Mouse (Mus musculus): ENCODE results near the gene Rnf114. TPM values are rescaled to one million over a fixed set of nuclear protein-coding genes. Genes with fewer than 3 reads are reported as not detected.
A peak's percentile ranks its signal among the peaks of the same experiment; 100 is the strongest.

Gene Rnf114
- polyA plus RNA-seq, 1 experiment from 2014 or later: 65.3 TPM

DNA sequence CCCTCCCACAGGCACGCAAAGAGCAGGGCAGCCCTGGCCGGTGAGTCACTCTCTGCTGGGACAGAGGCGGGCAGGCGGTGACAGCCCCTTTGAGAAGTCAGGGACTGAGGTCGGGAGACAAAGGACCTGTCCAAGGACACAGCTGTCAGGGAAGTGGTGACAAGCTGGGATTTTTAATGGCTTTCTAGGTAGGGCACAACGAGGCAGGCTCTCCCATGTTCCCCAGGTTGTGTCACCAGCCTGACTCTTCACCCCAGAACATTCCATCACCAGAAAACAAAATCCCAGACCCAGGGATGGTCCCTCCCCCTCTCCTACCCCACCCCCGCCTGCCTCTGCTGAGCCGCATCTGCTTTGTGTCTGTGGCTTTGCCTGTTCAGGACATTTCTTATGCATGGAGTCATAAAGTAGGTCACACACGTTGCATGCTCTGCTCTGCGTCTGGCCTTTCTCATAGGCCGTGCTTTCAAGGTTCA is 60.5 kb downstream of the Rnf114 start:
- no peak overlapping the region for H3K9ac ChIP-seq (ENCODE audit: low read depth, low read length)
- DNase-seq (ENCODE audit: low spot score): peak; percentile 74
- H3K27me3 ChIP-seq (replicated peaks; ENCODE audit: control insufficient read depth, insufficient read depth, low read length): no peaks in the 10 kb centered on the region
- H3K4me2 ChIP-seq (ENCODE audit: low read depth, low read length): no peak overlapping the region
- peak overlapping the region; percentile 61 for H3K27ac ChIP-seq (replicated peaks; ENCODE audit: low read depth, low read length)
- H3K4me1 ChIP-seq (ENCODE audit: control insufficient read depth, insufficient read depth, low read length): 0 out of 2 replicates have a peak, but pooled peaks cover 6% of the 10 kb centered on the region
- ATAC-seq (ENCODE audit: low read depth): peak; percentile 65; the same call in 1 of the 2 replicates
- no peaks in the 10 kb centered on the region for H3K9me3 ChIP-seq (ENCODE audit: control insufficient read depth, low read length)
- H3K4me3 ChIP-seq (ENCODE audit: low read depth, low read length): no peak overlapping the region
- no peaks in the 10 kb centered on the region for H3K36me3 ChIP-seq (ENCODE audit: control insufficient read depth, insufficient read depth, low read length)
- WGBS: 27% methylated on average over 11 of the region's 11 CpGs

DNA sequence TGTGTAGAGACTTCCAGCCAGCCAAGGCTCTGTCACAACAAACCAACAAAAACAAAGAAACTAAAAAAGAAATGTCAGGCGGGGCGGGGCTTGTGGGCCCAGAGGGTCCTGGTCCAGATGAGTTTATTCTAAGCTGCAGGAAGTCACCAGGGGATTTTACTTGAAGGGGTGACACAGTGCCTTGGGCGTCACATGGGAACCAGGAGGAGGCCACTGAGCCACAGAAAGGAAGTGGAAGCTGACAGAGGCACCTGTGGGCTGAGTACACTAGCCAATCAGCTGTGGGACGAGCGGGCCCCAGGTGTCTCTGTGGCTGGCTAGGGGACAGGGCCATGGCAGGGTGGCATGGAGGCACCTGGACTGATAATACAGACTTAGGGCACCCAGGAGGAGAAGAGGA is 63.3 kb downstream of the Rnf114 start:
- DNase-seq (ENCODE audit: low spot score) (no peak), ATAC-seq (ENCODE audit: low read depth) (no peak)
- no peaks in the 10 kb centered on the region for H3K27me3 ChIP-seq (replicated peaks; ENCODE audit: control insufficient read depth, insufficient read depth, low read length)
- no peak overlapping the region for H3K4me3 ChIP-seq (ENCODE audit: low read depth, low read length)
- H3K36me3 ChIP-seq (ENCODE audit: control insufficient read depth, insufficient read depth, low read length): no peaks in the 10 kb centered on the region
- H3K9me3 ChIP-seq (ENCODE audit: control insufficient read depth, low read length): no peaks in the 10 kb centered on the region
- no peak overlapping the region for H3K4me2 ChIP-seq (ENCODE audit: low read depth, low read length)
- H3K9ac ChIP-seq (ENCODE audit: low read depth, low read length): no peak overlapping the region
- H3K27ac ChIP-seq (replicated peaks; ENCODE audit: low read depth, low read length): no peak overlapping the region
- WGBS: 92% methylated on average over 5 of the region's 5 CpGs
- H3K4me1 ChIP-seq (ENCODE audit: control insufficient read depth, insufficient read depth, low read length): peaks cover 19% of the 10 kb centered on the region

DNA sequence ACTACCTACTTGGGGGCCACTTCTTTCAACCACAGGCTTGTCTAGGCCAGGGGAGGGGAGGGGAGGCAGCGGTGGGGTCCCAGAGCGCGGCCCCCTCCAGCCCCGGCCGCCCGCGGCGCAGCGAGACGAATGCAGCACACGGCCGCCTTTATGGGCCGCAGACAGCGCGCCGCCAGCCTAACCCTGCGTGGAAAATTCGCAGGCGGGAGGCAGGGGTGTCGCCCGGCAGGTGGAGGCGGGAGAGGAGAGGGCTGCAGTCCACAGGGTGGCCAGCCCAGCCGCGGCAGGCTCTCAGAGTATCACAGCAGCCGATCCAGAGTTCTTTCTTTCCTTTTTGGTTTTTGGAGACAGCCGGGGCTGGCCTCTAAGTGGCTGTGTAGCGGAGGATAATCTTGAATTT is 67.0 kb downstream of the Rnf114 start:
- peak overlapping the region; percentile 21 for H3K4me3 ChIP-seq (ENCODE audit: low read depth, low read length)
- H3K9me3 ChIP-seq (ENCODE audit: control insufficient read depth, low read length): no peaks in the 10 kb centered on the region
- H3K27ac ChIP-seq (replicated peaks; ENCODE audit: low read depth, low read length): peak overlapping the region; percentile 84
- peak overlapping the region; percentile 53 for H3K9ac ChIP-seq (ENCODE audit: low read depth, low read length)
- no peaks in the 10 kb centered on the region for H3K27me3 ChIP-seq (replicated peaks; ENCODE audit: control insufficient read depth, insufficient read depth, low read length)
- ATAC-seq (ENCODE audit: low read depth) (peak; percentile 77), DNase-seq (ENCODE audit: low spot score) (peak; percentile 71)
- peak overlapping the region; percentile 49 for H3K4me2 ChIP-seq (ENCODE audit: low read depth, low read length)
- H3K4me1 ChIP-seq (ENCODE audit: control insufficient read depth, insufficient read depth, low read length): peaks cover 42% of the 10 kb centered on the region
- no peaks in the 10 kb centered on the region for H3K36me3 ChIP-seq (ENCODE audit: control insufficient read depth, insufficient read depth, low read length)
- WGBS: 1% methylated on average over 11 of the region's 27 CpGs

DNA sequence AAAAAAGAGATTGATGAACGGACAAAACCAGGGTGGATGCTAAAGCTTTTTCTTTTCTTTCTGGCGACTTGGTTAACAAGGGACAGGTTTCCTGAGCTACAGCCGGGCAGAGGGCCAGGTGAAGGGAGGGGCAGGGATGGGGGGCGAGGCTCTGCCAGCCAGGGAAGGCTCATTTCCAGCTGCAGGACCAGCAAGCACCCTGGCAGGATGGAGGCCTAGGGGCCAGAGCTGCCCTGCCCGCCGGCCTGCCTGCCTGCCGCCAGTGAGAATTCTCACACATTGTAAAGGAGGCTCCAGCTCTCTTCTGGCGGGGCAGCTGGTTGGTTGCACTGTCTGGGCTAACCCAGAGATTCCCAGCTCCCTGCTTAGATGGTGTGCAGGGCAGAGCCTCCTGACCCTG is 69.7 kb downstream of the Rnf114 start:
- DNase-seq (ENCODE audit: low spot score): peak; percentile 80
- H3K27me3 ChIP-seq (replicated peaks; ENCODE audit: control insufficient read depth, insufficient read depth, low read length): no peaks in the 10 kb centered on the region
- no peak overlapping the region for H3K4me2 ChIP-seq (ENCODE audit: low read depth, low read length)
- 16% methylated on average over 8 of the region's 8 CpGs for WGBS
- no peak overlapping the region for H3K4me3 ChIP-seq (ENCODE audit: low read depth, low read length)
- H3K4me1 ChIP-seq (ENCODE audit: control insufficient read depth, insufficient read depth, low read length): peaks cover 55% of the 10 kb centered on the region
- ATAC-seq (ENCODE audit: low read depth): no peak
- no peaks in the 10 kb centered on the region for H3K36me3 ChIP-seq (ENCODE audit: control insufficient read depth, insufficient read depth, low read length)
- no peak overlapping the region for H3K9ac ChIP-seq (ENCODE audit: low read depth, low read length)
- peak overlapping the region; percentile 92 for H3K27ac ChIP-seq (replicated peaks; ENCODE audit: low read depth, low read length)
- no peaks in the 10 kb centered on the region for H3K9me3 ChIP-seq (ENCODE audit: control insufficient read depth, low read length)

DNA sequence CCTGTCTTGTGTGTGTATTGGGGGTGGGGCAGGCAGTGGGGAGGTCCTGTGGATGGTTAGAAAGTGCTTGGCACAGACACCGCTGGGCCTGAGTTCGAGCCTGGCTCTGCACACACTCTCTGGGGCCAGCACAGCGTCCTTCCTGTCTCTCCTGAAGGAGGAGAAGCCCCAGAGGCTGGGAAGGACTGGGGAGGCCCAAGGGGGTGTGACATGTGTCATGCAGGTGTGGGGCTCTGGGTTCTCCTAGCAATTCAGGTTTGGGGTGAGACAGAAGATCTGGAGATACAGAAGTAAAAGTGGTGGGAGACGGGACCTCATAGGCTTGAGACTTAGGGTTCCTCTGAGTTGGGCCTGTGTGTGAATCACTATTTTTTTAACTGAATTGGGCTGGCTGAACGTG is 70.6 kb downstream of the Rnf114 start:
- no peaks in the 10 kb centered on the region for H3K9me3 ChIP-seq (ENCODE audit: control insufficient read depth, low read length)
- H3K27ac ChIP-seq (replicated peaks; ENCODE audit: low read depth, low read length): peak overlapping the region; percentile 92
- H3K27me3 ChIP-seq (replicated peaks; ENCODE audit: control insufficient read depth, insufficient read depth, low read length): no peaks in the 10 kb centered on the region
- DNase-seq (ENCODE audit: low spot score): no peak
- no peak overlapping the region for H3K4me3 ChIP-seq (ENCODE audit: low read depth, low read length)
- peaks cover 55% of the 10 kb centered on the region for H3K4me1 ChIP-seq (ENCODE audit: control insufficient read depth, insufficient read depth, low read length)
- no peak overlapping the region for H3K9ac ChIP-seq (ENCODE audit: low read depth, low read length)
- ATAC-seq (ENCODE audit: low read depth): no peak
- WGBS: 55% methylated on average over 5 of the region's 5 CpGs
- H3K4me2 ChIP-seq (ENCODE audit: low read depth, low read length): no peak overlapping the region
- no peaks in the 10 kb centered on the region for H3K36me3 ChIP-seq (ENCODE audit: control insufficient read depth, insufficient read depth, low read length)

DNA sequence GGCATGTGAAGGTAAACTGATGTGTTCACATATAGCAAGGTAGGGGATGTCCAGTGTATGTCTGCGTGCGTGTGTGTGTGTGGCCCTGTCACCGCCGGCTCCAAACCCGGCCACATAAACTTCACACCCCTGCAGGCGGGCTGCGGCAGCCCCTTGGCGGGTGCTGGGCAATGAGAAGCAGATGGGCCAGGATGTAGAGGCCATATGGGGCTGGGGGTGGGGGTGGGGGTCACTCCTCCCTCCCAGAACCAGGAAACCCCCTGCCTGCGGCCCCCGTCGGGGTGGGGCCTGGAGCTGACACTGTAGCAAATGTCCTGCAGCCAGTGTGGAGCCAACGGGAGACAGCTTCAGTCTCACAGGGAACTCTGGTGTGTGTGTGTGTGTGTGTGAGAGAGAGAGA is 71.3 kb downstream of the Rnf114 start:
- Histone ChIP-seq H3K27me3 (replicated peaks; ENCODE audit: control insufficient read depth, insufficient read depth, low read length) (no peaks in the 10 kb centered on the region), H3K4me2 (ENCODE audit: low read depth, low read length) (peak overlapping the region; percentile 28), H3K36me3 (ENCODE audit: control insufficient read depth, insufficient read depth, low read length) (no peaks in the 10 kb centered on the region), H3K9ac (ENCODE audit: low read depth, low read length) (0 out of 2 replicates have a peak overlapping the region, but pooled peaks have one; percentile 34), H3K27ac (replicated peaks; ENCODE audit: low read depth, low read length) (peak overlapping the region; percentile 92), H3K9me3 (ENCODE audit: control insufficient read depth, low read length) (no peaks in the 10 kb centered on the region), H3K4me1 (ENCODE audit: control insufficient read depth, insufficient read depth, low read length) (peaks cover 55% of the 10 kb centered on the region), H3K4me3 (ENCODE audit: low read depth, low read length) (no peak overlapping the region)
- DNase-seq (ENCODE audit: low spot score) (peak; percentile 85), ATAC-seq (ENCODE audit: low read depth) (peak; percentile 48)
- 19% methylated on average over 8 of the region's 12 CpGs for WGBS

DNA sequence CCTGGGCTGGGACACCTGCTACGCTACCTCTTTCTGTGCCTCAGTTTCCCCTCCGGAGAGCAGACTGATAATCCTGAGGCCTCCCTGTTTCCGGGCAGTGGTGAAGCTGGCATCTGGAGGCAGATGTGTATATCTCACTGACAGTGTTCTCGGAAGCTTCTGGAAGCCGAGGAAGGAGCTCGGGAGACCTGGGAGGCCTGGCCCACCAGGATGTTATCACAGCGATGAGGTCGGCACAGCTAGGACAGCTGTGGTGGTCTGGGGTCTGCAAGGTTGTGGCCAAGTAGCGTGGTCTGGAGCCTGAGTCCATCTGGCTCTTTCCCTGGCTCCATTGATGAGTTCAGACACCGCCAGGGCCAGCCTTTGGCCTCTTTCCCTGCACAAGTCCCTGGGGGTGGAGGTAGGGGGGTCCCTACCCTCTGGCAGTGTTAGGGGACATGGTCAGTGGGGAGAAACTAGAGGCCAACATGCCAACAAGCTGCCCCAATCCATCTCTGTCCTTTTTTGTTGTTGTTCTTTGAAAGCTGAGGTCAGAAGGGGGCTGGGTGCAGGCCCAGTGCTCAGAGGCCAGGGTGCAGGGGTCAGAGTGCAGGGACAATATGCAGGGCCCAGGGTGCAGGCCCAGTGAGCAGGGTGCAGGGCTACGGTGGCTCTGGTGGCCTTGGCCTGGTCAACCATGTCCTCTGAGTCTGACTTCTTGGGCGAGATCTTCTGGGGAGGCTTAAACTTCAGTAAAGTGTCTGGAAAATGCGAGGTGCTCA is 72.3 kb downstream of the Rnf114 start:
- WGBS: 65% methylated on average over 13 of the region's 13 CpGs
- ATAC-seq (ENCODE audit: low read depth) (no peak), DNase-seq (ENCODE audit: low spot score) (no peak)
- H3K4me2 ChIP-seq (ENCODE audit: low read depth, low read length): no peak overlapping the region; the same call in 1 of the 2 replicates
- H3K9me3 ChIP-seq (ENCODE audit: control insufficient read depth, low read length): no peaks in the 10 kb centered on the region
- H3K36me3 ChIP-seq (ENCODE audit: control insufficient read depth, insufficient read depth, low read length): no peaks in the 10 kb centered on the region
- no peak overlapping the region for H3K4me3 ChIP-seq (ENCODE audit: low read depth, low read length)
- H3K27me3 ChIP-seq (replicated peaks; ENCODE audit: control insufficient read depth, insufficient read depth, low read length): no peaks in the 10 kb centered on the region
- peak overlapping the region; percentile 92 for H3K27ac ChIP-seq (replicated peaks; ENCODE audit: low read depth, low read length)
- peaks cover 50% of the 10 kb centered on the region for H3K4me1 ChIP-seq (ENCODE audit: control insufficient read depth, insufficient read depth, low read length)
- 0 out of 2 replicates have a peak overlapping the region, but pooled peaks have one; percentile 16 for H3K9ac ChIP-seq (ENCODE audit: low read depth, low read length)

DNA sequence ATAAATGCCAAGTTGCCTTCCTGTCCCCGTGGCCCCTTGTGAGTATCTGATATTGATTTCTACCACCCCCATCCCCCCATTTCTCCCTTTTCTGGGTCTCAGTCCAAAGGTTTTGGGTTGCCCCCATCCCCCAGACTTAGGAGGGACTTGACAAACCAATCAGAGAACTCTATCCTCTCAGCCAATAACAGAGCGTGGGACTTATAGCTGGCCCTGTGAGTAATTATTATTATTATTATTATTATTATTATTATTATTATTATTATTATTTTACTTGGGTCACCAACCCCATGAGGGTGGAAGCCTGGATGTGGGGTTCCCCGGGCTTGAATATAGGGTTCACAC is 72.8 kb downstream of the Rnf114 start:
- Histone ChIP-seq H3K4me1 (ENCODE audit: control insufficient read depth, insufficient read depth, low read length) (peaks cover 44% of the 10 kb centered on the region), H3K4me3 (ENCODE audit: low read depth, low read length) (peak overlapping the region; percentile 13; the same call in 1 of the 2 replicates), H3K9me3 (ENCODE audit: control insufficient read depth, low read length) (no peaks in the 10 kb centered on the region), H3K4me2 (ENCODE audit: low read depth, low read length) (peak overlapping the region; percentile 46), H3K36me3 (ENCODE audit: control insufficient read depth, insufficient read depth, low read length) (no peaks in the 10 kb centered on the region), H3K9ac (ENCODE audit: low read depth, low read length) (peak overlapping the region; percentile 37; the same call in 1 of the 2 replicates), H3K27me3 (replicated peaks; ENCODE audit: control insufficient read depth, insufficient read depth, low read length) (no peaks in the 10 kb centered on the region), H3K27ac (replicated peaks; ENCODE audit: low read depth, low read length) (peak overlapping the region; percentile 92)
- ATAC-seq (ENCODE audit: low read depth): no peak
- 29% methylated on average over 3 of the region's 3 CpGs for WGBS
- DNase-seq (ENCODE audit: low spot score): no peak
